Mouse (Mus musculus) left cerebral cortex, adult 9 months (tissue): ENCODE data around the gene Tmem45b.
"Not testable (repeated sequence)": the region's sequence is repeated elsewhere in the genome, so short reads cannot be mapped to it uniquely, and the experiment has no call there.

Experiments used
- DNase-seq, 2 experiments: peaks; one replicate each; pipeline ENCODE4 v3.0.0; 2022; ENCODE audit warnings: low spot score in 2 of 2

The Tmem45b gene

GRCm38 (mm10) chr9:31463692-31464474 is at the start of gene Tmem45b:
Gene Tmem45b (minus strand): TSS chr9:31464462.
- no peak for DNase-seq

GRCm38 (mm10) chr9:31508189-31508588 is 43.9 kb upstream of the Tmem45b start:
- DNase-seq: no peak

- not testable (repeated sequence) for DNase-seq
These were observed 37.0 kb upstream of the Tmem45b start for GRCm38 (mm10) chr9:31501221-31501620.

DNA sequence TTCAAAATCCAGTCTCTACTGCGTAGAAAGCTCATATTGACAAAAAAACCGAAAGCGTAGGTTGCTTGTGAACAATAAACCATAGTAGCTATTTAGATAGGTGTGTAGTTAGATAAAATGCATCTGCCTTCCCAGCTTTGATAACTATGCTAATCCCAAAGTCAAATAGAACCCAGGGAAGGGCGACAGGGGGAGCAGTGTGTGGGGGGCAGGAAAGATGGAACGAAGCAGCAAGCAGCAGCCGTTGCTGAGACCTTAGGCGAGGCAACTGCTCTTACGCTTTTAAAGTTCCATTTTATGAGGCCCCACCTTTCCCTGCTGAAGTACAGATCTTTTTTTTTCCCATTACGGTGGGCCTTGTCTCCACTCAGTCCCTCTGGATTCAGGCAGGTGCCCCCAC is 1.1 kb downstream of the Tmem45b start:
- no peak for DNase-seq

DNA sequence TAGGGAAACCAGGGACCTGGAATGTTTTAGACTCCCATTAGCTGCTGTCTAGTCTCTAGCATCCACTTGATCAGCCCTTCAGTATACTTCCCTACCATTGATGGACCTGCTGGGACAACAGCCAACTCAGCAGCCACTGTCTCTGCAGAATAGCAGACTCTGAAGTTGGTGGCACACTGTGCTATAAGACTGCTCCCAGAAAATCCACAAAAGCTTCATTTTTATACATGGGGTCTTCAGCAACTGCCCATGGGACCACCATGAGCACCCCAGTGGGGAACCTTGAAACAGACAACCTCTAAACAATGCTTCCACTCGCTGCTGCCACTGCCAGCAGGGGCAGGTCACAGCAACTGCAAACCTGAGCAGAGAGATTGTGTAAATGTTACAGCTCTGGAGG is 9.9 kb downstream of the Tmem45b start:
- no peak for DNase-seq

DNA sequence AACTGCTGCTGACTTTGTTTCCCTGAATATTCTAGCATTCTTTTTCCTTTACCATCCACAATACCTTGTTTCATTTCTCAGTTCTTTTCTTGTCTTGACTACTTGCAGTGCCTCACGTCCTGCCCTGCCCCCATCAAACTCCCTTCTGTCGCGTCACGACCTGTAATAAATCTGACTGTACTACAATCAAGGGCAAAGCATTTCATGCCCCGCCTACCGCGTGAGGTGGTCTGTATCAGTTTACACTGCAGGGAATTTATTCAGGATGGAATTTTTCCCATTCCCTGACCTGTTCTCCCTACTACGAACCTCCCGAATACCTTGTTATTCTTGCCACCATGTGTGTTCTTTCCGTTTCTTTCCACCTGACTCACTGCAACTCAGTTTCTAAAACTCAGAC is 12.1 kb downstream of the Tmem45b start:
- DNase-seq: no peak

- no peak for DNase-seq
These were observed 15.0 kb downstream of the Tmem45b start for GRCm38 (mm10) chr9:31449145-31449772.

- no peak for DNase-seq
These were observed 20.0 kb downstream of the Tmem45b start for GRCm38 (mm10) chr9:31444236-31444635.

- DNase-seq: no peak
These were observed 22.8 kb downstream of the Tmem45b start for GRCm38 (mm10) chr9:31441487-31441886.

- DNase-seq: no peak
These were observed 23.9 kb downstream of the Tmem45b start for GRCm38 (mm10) chr9:31440366-31440765.

DNA sequence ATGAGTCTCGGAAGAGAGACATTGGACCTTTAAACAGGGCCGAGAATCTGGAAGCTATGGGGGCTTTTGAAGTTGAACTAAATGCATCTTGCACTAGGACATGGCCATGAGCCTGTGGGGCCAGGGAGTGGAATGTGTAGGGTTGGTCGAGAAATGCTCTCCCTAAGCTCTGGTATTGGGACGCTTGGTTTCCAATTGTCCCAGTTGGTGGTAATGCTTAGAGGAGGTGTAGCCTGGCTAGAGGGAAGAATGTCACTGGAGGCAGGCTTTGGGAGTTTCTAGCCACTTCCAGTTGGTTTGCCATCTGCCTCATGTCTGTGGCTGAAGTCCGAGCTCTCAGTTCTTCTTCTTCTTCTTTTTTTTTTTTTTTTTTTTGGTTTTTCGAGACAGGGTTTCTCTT is 24.9 kb downstream of the Tmem45b start:
- DNase-seq: no peak

DNA sequence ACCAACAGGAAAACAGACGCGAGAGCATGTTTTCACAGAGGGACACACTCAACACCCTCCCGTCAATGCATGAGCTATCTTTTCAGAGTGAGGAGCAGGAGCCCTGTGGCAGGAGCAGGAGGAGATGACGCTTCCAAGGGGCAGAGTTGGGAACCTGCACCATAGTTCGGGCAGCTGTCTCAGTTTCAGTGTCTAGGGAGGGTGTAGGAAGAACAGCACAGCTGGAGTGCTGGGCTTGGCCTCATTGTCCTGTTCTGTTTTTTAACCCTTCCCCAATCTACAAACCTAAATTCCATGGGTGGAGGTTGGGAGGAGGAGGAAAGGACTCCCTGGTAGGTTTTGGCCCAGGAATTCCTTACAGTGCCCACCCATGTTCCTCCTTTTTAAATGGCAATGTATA is 25.4 kb downstream of the Tmem45b start:
- no peak for DNase-seq

DNA sequence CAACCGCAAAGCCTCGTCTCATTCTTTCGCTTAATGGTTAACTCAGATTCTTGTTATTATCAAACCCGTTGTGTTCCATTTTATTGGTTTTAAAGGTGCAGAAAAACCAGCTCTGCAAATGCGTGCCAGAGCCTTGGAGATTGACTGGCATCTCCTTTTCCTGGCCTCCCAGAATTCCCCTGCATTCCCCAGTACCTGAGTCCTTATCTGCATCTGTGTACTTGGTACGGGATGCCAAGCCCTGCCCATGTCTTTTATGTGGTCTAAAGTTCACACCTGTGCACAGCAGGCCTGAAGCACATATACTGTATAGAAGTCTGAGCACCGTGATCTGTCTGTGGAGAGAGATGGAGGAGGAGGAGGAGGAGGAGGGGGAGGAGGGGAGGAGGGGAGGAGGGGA is 26.4 kb downstream of the Tmem45b start:
- no peak for DNase-seq

GRCm38 (mm10) chr9:31435415-31435814 is 28.8 kb downstream of the Tmem45b start:
- no peak for DNase-seq

- no peak for DNase-seq
These were observed 30.8 kb downstream of the Tmem45b start for GRCm38 (mm10) chr9:31433431-31433830.

- no peak for DNase-seq
These were observed 31.8 kb downstream of the Tmem45b start for GRCm38 (mm10) chr9:31432336-31432975.

DNA sequence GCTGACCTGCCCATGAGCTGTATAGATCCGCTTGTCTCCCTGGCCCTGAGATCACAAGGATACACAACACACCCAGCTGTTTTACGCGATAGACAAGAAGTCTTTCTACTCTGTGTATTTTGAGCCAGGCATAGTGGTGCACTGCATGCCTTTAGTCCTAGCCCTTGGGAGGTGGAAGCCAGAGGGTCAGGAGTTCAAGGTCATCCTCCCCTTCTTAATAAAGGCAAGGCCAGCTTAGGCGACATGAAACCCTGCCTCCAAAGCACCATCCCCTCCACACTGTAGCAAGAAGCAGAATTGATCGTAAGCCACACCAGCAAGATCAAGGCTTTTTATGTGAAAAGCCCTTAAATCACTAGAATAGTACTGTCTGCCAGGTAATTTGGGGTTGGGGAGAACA is 32.5 kb downstream of the Tmem45b start:
- DNase-seq: no peak

DNA sequence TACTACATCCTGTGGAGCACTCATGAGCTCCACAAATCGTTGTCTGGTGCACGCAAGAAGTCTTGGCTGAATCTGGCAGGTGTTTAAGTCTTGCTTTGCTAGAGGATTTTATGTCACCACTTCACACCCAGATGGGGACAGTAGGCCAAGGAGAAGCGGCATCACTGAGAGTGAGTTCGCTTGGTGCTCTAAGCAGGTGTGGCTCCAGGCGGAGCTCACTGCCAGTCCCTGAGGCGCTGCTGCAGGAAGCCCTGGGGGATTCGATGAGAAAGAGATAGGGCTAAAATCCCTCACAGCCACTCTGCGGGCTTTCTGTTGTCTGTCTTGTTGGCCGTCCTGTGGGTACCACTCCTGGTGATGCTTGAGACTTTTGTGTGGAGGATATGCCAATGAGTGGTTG is 34.3 kb downstream of the Tmem45b start:
- no peak for DNase-seq

DNA sequence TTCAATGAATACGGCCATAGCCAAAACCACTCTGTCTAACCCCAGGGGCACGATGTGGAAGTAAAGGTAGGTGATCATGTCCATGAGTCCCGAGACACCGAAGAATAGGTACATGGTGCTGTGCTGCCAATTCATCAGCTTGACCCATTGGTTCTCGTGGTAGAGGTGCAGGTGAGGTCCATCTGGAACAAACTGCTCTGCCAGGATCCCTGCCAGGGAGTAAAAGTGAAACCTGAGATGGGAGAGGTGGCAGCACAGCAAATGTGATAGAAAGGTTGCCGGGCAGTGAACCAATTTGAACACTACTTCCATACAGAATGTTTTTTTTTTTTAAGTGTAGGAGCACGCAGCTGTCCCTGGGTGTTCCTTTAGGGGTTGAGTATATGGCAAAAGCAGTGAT is 35.3 kb downstream of the Tmem45b start:
- no peak for DNase-seq

- no peak for DNase-seq
These were observed 42.1 kb downstream of the Tmem45b start for GRCm38 (mm10) chr9:31422143-31422542.

DNA sequence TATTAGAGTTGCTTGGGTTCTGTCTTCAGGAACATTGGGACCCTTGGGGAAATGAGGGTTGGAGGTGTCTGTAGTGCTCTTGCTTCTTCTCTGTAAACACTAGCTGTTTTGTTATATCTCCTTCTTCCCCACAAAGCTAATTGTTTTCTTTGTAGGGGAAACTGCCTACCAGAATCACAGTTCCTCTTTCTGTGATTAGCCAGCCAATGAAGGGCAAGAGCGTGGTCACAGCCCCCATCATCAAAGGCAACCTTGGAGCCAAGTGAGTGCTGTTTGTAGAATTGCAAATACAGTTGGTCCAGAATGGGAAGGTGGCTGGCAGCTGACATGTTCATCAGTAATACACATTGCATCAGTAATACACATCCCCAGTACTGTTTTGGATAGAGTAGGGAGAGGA is 45.4 kb downstream of the Tmem45b start:
- DNase-seq: no peak

GRCm38 (mm10) chr9:31412165-31412564 is 52.1 kb downstream of the Tmem45b start:
- no peak for DNase-seq

DNA sequence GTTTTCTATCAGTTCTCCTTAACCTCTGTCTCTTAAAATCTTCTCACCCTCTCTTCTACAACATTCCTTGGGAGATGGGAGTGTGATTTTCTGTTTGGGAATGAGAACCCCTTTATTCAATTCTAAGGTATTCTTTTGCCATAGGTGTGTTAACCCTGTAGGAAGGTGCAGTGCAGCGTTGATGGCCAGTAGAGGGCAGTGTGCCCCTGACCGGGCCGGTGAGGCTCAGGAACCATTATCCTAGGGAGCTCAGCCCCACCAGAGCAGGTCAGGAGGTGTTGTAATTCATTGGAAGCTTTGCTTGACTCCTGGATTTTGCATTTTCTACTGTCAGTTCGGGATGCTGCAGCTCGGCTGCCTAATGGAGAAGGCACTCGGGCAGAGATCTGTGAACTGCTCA is 59.0 kb downstream of the Tmem45b start:
- peak in 1 of 2 experiments; percentile 12 for DNase-seq
